Mouse (Mus musculus): ENCODE measurements around the gene Drd5.

Gene Drd5

DNA sequence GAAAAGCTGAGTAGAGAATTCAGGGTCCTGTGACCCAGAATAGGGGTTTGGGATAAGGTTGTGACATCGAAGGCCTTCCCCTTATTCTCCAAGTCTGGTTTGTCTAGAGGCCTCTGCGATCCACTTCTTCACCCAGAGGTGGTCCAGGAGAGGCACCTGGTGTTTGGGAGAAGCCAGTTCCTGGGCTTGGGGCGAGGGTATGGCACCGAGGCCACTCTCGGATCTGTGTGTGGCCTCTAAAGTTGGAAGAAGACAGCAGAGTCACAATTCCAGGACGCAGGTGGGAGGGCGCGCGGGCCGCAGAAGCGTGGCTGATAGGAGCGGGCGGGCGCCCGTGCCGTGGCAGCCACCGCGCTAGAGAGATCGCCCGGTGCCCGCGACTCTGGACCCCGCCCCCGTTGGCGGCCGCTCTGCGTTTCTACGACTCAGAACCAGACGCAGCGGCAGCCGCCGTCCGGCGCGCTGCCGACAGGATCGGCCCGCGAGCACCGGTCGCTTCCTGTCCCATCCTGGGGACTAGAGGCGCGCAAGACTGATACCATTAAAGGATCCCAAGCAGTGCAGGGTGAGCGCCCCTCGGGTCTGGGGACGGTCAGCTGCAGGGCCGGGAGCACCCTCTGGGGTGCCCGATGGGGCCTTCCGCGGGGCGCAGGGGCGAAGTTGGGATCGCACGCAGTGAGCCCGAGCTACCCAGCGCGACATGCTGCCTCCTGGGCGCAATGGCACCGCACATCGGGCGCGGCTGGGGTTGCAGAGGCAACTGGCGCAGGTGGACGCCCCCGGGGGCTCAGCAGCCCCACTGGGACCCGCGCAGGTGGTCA is at the start of gene Drd5:
Gene Drd5 (plus strand): TSS at position 402 of the 821 bp plus-strand sequence.
- CTCF ChIA-PET, result interaction anchor here (0.7 kb wide), 1 partner anchor 296 kb away, joined by 3 read pairs; no protein-coding TSS in a partner anchor

DNA sequence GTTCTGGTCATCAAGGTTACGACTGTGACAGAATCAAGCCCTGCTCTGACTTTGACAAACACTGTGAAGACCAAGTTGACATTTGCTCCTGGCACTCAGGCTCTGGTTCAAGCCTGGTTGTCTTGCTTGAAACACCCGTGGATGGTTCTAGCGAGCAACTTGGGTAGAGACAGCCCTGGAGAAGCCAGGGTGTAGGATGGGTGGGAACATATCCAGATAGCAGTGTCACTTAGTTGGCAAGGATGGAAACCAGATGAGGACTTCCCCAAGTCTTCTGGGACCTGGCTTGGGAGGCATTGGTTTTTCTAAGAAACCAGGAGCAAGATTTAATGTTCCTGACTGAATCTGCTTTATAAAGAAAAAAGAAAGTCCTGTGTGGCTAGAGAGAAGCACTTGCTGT is 48.2 kb upstream of the Drd5 start:
- CTCF ChIA-PET, result no interaction called here

DNA sequence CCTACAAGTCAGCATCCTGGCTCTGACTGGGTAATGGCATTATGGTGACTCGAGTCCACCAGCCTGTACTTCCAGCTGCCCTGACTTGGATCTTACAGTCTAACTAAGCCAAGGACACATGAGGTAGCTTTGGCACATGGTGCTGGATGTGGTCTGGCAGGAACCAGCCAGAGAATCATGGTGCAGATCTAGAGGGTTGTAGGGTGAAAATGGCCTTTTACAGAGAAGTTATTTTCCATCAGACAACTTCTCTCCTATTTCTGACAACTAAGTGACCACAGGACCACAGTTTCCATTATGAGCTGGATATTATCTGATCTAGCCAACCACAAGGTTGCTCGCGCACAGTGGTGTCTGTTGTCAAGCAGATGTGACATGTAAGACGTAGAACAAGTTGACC is 45.3 kb upstream of the Drd5 start:
- CTCF ChIA-PET, result no interaction called here

DNA sequence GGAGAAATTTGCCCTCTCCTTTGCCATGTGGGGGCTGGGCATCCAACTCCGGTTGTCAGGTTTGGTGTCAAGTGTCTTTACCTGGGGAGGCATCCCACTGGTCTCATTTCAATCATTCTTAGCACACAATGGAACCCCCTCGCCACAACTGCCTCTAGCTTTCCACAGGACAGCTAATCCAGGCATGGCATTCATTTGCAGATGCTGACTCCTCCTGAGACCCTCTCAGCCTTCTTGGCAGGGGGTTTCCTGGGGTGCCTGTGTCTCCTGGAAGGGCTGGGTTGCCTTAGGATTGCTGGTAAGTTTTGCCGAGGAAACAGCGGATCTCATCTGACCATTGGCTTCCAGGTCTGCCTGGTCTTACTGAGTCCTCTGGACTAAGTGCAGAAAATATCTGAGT is 43.4 kb upstream of the Drd5 start, which contains the start of gene Otop1:
Gene Otop1 (plus strand): TSS at position 202 of the 400 bp plus-strand sequence.
- CTCF ChIA-PET, result no interaction called here

DNA sequence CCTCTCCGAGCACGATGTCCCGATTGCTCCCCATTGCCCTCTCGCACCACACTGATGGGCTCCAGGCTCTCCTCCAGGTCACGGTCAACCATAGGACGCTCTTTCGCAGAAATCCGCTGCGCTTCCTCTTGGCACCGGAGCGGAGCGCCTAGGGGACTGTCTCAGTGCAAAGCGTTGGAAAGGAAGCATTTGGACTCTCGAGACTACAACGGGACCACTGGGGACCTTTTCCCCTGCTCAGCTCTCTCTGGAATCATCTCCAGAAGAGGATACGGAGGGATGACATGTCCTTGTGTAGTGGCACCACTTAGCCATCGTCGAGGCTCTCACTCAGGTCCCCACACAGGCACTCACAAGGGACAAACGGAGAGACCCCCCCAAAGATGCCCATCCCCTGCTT is 42.7 kb upstream of the Drd5 start:
- CTCF ChIA-PET, result no interaction called here

DNA sequence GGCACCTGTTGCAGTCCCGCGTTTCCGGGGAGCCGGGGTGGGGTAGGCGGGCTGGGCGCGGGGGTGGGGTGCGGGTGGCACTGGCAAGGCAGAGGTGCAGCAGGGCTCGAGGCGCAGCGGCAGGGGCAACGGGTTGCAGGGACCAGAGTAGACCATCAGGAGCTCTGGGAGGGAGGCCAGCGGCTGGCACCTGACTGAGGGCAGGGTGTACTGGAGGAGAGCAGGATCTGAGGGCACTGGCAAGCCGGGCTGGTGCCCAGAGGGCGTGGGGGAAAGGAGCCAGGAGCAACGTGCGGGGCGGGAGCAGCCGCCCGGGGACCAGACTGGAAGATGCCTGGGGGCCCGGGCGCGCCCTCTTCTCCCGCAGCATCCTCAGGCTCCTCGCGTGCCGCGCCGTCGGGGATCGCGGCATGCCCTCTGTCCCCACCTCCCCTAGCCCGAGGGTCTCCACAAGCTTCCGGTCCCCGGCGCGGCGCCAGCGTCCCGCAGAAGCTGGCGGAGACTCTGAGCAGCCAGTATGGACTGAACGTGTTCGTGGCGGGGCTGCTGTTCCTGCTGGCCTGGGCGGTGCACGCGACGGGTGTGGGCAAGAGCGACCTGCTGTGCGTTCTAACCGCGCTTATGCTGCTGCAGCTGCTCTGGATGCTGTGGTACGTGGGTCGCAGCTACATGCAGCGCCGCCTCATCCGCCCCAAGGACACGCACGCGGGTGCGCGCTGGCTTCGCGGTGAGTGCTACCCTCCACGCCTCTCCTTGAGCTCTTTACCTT is 41.9 kb upstream of the Drd5 start:
- CTCF ChIA-PET, result no interaction called here

DNA sequence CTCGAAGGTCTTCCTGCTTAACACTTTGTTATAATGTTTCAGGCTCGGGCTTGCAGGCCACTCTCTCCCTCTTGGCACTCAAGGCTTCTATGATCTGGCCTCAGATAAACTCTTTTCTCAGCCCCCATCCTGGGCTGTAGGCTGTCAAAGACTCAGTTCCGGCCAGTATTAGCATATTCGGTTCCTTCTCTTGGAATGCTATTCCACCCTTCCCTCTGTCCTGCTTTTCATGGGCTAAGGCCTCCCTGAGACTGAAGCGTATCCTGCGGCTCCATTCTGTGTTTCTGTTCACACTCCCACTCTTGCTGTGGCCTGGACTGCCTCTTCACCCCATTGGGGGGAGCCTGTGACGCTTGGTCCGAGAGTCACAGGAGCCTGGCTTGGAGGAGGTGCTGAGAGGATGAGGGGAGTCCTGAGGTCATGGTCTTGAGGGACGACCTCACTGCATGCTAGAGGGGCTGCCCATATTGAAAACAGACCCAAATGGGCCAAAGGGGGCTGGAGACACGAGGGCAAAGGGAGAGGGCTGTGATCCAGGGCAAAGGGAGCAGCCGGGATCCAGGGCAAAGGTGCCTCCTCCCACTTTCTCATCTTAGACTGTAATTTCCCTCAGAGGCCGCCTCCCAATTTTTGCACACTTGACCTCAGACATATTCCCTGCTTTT is 41.1 kb upstream of the Drd5 start:
- CTCF ChIA-PET, result no interaction called here

DNA sequence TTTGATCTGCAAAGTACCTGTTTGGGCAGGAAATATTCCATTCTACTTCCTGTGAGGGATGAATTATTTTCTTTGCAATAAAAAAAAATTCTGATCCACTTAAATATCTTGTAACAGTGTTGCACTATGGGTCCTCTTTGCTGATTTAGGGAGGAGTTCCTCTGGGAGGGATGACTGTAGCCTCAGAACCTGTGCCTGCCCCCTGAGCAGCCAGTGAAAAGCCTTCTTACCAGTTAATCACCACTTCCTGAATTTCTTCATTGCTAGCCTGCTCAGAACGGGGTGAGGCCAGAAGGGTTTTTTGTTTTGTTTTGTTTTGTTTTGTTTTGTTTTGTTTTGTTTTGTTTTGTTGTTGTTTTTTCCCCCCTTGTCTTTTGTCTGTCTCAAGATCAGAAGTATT is 39.1 kb upstream of the Drd5 start:
- CTCF ChIA-PET, result no interaction called here

DNA sequence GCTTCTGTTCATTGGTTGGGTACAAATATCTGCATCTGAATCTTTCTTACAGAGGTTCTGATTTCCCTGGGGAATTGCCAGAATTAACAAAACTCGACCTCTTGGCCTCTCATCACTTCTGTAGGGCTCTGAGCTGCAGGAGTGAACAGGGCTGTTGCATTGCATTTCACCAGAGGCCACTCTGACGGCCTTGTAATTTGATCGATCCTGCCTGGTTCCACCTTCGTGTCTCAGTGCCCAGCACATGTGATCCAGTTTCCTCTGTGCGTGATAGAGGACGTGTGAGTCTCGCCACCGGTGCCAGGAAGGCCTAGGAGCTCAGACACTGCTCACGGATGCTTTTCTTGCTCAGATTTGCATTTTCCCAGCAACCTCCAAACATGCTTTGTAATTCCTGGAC is 33.4 kb upstream of the Drd5 start:
- CTCF ChIA-PET, result no interaction called here

DNA sequence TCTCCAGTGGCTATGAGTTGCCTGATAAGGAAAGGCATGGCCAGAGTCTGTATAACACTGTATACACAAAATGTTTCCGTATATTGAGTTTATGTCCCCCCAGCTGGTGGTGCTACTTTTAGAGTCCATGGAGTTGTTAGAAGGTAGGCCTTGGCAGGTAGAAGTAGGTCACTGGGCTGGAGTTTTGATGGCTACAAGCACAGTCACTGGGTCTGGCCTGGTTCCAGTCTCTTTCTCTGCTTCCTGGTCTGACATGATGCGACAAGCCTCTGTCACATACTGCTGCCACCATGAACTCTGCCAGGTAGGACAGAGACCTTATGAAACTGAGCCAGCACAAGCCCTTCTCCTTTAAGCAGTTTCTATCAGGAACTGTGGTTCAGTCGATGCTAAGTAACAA is 30.7 kb upstream of the Drd5 start:
- CTCF ChIA-PET, result no interaction called here

DNA sequence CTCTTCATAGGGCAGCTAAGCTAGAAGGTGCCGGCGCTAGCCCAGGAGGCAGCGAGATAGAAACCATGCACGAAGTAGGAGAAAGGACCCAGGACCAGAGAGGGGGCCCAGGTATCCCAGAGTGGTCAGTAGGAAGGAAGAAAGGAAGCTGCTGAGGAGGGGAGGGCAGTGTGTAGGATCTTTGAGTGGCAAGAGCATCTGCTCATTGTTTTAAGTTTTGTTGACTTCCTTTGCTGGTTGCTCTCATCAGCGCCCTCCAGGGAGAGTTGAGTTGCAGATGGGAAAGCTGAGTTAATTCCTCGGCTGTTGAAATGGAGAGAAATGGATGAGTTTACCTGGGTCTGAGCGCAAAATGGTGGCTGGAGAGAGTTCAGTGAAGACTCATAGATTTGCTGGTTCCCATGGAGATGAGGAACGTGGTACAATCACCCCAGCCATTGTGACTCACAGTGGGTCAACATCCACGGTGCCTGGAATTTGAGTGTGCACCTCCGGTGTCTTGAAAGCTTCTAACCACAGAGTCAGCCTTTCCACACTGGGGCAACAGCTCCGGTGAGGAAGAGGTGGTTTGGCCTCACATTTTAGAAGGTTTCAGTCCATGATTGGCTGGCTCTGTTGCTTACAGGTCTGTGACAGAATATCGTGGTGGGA is 17.3 kb upstream of the Drd5 start:
- CTCF ChIA-PET, result no interaction called here

DNA sequence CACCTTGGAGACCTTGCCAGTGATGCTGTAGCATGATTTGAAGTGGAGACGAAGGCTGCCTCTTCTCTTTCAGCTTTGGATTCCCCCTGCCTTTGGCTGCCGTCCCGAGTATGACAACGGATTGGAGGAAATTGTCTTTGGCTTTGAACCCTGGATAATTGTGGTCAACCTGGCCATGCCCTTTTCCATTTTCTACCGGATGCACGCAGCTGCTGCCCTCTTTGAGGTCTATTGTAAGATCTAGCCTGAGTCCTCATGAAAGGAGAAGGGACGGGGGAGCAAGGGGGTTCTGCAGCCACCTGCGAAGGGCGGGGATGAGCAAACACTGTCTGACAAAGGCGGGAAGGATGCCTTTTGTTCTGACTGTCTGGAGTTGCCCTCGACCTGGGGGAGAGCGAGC is 16.5 kb upstream of the Drd5 start:
- CTCF ChIA-PET, result no interaction called here

DNA sequence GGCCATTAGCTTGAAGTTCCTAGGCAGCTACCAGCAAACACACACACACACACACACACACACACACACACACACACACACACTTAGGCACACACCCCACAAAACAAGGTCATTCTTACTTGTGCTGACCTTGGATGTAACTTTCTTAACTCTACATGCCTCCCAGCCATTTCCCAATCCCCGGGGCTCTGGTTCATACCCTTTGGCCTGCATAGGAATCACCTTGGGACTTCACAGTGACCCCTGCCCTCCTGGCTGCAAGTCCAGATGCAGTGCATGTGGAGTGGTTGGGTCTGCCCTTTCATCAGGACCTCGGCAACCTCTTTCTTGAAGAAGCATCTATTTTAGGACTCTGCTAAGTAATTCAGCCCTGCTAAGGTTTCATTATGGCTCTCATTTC is 13.9 kb upstream of the Drd5 start:
- CTCF ChIA-PET, result interaction anchor here (0.6 to 0.9 kb wide), 2 partner anchors 10 to 211 kb away, joined by 3 to 4 read pairs; no protein-coding TSS in a partner anchor

DNA sequence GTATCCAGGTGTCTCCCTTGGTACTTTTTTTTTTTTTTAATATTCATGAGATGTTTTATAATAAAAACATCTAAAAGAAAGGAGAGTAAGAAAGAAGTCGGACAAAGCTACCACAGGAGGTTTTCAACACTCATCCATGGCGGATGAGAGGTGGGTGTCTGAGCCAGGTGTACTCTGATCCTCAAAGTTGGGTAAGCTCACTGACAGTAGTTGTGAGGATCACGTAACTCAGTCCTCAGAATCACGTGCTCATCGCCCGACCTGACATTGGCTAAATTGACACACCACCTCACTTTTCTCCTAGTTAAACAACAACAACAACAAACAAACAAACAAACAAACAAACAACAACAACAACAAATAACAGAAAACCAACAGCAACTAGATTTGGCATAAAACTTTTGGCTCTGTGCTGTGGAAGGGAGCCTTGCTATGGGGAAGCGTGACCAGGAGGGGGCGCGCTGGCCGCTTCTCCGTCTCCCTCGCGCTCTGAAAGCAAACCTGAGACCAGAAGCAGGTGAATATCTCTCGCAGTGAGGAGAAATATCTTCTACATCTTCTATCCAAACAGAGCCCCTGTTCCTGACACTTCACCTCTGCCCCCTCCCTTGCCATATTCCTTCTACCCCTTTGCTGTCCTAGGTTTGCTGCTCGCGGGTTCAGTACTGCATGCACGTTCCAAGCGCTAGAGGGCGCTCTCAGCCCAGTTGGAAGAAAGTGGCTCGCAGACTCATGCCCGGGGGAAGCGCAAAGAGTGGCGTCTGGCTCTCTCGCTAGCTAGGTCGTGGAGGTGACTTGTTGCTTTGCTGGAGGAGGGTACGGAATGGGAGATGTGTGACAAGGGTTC is 11.7 kb upstream of the Drd5 start:
- CTCF ChIA-PET, result interaction anchor here (0.6 to 1.4 kb wide), 4 partner anchors 18 to 1129 kb away, joined by 3 to 5 read pairs (median 3); no protein-coding TSS in a partner anchor

DNA sequence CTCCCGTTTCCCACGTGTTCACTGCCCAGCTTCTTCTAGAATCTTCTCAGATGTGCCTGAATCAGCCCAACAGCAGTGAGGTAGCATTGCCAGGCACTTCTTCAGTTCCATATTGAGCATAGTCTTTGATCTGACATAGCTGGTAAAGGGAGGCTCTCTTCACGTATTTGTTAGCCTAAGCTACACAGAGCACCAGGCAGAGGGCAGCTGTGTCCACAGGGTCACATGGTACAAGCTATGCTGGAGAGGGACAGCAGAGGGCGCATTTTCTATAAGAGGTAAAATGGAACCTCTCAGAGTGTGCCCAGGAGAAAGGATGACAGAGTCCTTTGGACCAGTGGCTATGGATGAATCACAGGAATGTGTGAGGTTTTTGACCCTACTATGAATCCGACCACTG is 10.3 kb upstream of the Drd5 start:
- CTCF ChIA-PET, result interaction anchor here (1.4 kb wide), 1 partner anchor 17 kb away, joined by 5 read pairs; no protein-coding TSS in a partner anchor

DNA sequence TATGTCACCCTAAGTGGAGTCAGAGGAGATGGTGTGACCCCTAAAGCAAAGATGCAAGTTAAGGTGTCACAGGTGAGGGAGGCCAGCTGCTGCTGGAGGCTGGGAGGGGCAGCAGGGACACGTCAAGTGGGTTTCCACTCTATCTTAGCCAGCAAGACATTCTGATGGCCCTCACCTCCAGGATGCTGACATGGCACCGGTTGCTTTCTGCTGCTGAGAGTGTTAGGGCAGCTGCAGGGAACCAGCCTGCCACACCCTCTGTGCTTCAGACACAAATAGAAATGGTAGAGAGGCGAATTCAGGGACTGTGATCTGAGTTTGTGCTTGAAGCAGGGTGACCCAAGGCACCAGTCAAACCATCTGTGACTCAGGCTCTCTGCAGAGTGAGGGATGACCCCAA is 9.4 kb upstream of the Drd5 start:
- CTCF ChIA-PET, result no interaction called here

DNA sequence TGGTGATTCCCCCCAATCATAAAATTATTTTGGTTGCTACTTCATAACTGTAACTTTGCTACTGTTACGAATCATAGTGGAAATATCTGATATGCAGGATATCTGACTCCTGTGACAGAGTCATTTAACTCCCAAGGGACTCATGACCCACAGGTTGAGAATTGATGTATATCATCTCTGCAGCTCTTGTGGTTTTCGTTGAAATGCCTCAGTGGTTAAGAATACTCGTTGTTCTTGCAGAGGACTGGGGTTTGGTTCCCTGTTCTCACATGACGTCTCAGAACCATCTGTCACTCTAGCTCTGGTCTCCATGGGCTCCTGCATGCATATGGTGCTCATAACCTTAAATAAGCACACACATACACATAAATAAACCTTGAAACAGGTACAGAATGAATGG is 14.2 kb downstream of the Drd5 start:
- CTCF ChIA-PET, result no interaction called here

DNA sequence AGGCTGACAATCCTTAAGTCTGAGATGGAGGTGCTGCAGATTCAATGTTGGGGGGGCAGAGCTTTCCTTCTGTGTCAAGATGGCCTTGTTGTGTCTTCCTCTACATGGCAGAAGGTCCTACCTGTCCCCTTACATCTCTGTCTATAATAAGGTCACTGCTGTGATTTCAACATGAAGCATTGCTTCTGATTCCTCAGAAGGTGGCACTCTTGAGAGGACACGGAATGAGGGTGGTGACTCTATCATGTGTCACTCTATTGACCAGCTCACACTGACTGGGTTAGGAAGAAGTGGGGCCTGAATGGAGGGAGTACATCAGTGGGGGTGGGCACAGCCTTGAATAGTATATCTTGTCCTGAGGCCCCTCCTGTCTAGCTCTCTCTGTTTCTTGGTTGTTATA is 15.4 kb downstream of the Drd5 start:
- CTCF ChIA-PET, result no interaction called here

DNA sequence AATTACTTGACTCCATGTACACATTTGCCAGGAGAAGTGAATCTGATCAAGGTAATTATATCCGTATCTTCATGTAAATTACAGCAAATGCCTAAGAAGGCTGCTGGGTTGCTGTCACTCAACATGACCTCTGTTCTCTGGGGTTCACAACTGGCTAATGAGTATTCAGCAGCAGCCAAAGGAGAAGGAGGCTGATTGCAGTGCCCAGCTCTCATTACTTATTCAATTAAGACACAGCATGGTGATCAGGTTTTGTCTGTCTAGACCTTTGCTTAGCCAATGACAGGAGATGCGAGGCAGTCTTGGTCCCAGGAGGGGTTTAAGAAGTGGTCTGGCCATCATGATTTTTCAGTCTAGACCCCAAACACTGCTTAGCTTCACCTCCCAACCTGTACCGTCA is 23.9 kb downstream of the Drd5 start:
- CTCF ChIA-PET, result no interaction called here

DNA sequence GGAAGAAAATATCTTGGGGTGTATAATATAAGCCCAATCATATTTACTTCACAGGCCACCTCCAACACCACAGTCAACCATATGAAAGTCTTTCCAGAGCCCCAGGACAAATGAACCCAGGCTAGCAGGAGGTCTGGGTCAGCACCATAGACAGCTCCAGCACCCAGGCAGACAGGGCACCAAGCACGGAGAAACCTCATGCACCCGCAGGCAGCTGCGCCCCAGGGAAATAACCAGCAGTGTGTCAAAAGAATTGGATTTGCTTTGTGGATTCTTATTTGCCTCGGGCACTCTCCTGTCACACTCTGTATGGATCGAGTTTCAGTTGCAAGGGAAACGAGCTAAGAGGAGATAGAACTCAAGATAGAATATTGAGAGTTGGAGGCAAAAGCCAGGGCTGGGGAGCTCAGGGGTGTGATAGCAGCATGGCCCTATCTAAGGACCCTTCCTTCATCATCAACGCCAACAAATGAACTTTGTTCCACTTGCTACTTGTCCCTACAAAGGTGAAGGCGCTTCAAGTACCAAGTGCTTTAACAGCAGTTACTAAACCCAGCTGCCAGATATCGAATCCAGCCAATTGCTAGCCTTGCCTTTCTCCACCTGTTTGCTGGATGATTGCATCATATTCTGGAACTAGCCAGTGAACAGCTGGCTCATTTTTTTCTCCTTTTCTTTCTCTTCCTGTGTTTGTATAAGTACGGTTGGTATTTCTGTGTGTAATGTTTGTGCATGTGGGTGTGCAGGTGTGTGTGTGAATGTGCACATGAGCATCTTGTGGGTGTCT is 27.7 kb downstream of the Drd5 start:
- CTCF ChIA-PET, result interaction anchor here (0.6 kb wide), 1 partner anchor 14 kb away, joined by 3 read pairs; no protein-coding TSS in a partner anchor
